ENCODE assay signal across 12 mouse cellular contexts in the genomic region with DNA sequence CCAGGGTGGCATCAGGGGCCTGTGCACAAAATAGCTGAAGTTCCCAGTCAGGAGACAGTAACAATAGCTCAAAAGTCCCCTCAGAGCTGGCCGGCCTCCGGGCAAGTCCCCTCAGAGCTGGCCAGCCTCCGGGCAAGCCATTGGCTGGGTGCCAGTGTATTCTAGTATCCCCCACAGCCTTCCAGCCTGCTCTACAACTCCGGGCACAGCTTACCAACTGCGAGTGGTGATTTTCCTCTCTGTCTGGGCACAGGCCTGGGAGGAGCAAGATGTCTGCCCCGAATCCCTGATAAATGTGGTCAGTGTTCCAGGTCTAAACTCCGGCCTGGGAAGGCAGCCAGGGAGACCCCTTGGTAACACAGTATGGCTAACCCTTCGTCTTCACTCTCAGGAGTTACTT. TPM values are rescaled to one million over a fixed set of nuclear protein-coding genes. Genes with fewer than 3 reads are reported as not detected.
A peak's percentile ranks its signal among the peaks of the same experiment; 100 is the strongest.
DNase-seq lines count a peak whose midpoint lies in the region; ATAC-seq lines count a peak whose summit lies in the region.
"Had no signal": no experiment of that assay in that cellular context is flagged by ENCODE, and none has a peak within 500 bp of the region (broad histone marks: within the 10 kb centered on the region; RNA-seq: fewer than 3 reads in every experiment).

No protein-coding gene starts in this region.

- no peak overlapping the region for H3K9ac ChIP-seq in forebrain, embryonic 15.5 days (replicated peaks)
- H3K9ac ChIP-seq in midbrain, embryonic 14.5 days (replicated peaks; ENCODE audit: low read length) = no peak overlapping the region
- H3K9ac ChIP-seq in midbrain, embryonic 11.5 days (ENCODE audit: low read length) = no peak overlapping the region
- H3K9ac ChIP-seq in intestine, embryonic 16.5 days (ENCODE audit: low read depth, low read length) = no peak overlapping the region

- no peak overlapping the region for H3K4me3 ChIP-seq in forebrain, embryonic 15.5 days
- no peak overlapping the region for H3K4me3 ChIP-seq in forebrain, embryonic 10.5 days
- no peak overlapping the region for H3K4me3 ChIP-seq in midbrain, embryonic 14.5 days (replicated peaks; ENCODE audit: low read depth, low read length)
- H3K4me3 ChIP-seq in midbrain, embryonic 11.5 days (ENCODE audit: low read depth, low read length) = no peak overlapping the region
- no peak overlapping the region for H3K4me3 ChIP-seq in intestine, embryonic 16.5 days (ENCODE audit: low read length)

- no peak overlapping the region for H3K27ac ChIP-seq in forebrain, embryonic 15.5 days (replicated peaks)
- H3K27ac ChIP-seq in forebrain, embryonic 10.5 days = no peak overlapping the region
- H3K27ac ChIP-seq in midbrain, embryonic 14.5 days (replicated peaks; ENCODE audit: low read depth, low read length) = no peak overlapping the region
- H3K27ac ChIP-seq in midbrain, embryonic 11.5 days (ENCODE audit: low read depth, low read length) = no peak overlapping the region
- H3K27ac ChIP-seq in intestine, embryonic 16.5 days (ENCODE audit: low read length) = 0 out of 2 replicates have a peak overlapping the region, but pooled peaks have one; percentile 6

- no peaks in the 10 kb centered on the region for H3K9me3 ChIP-seq in forebrain, embryonic 15.5 days
- H3K9me3 ChIP-seq in forebrain, embryonic 10.5 days = no peaks in the 10 kb centered on the region
- H3K9me3 ChIP-seq in midbrain, embryonic 14.5 days (ENCODE audit: control insufficient read depth, low read length) = no peaks in the 10 kb centered on the region
- no peaks in the 10 kb centered on the region for H3K9me3 ChIP-seq in midbrain, embryonic 11.5 days (ENCODE audit: control insufficient read depth, low read length)
- no peaks in the 10 kb centered on the region for H3K9me3 ChIP-seq in intestine, embryonic 16.5 days (ENCODE audit: control insufficient read depth, low read length)

- peaks cover 17% of the 10 kb centered on the region; the same call in 1 of the 2 replicates for H3K4me1 ChIP-seq in forebrain, embryonic 15.5 days
- H3K4me1 ChIP-seq in forebrain, embryonic 10.5 days = peaks cover 14% of the 10 kb centered on the region
- H3K4me1 ChIP-seq in midbrain, embryonic 14.5 days (ENCODE audit: control insufficient read depth, insufficient read depth, low read length) = peaks cover 5% of the 10 kb centered on the region; the same call in 1 of the 2 replicates
- peaks cover 3% of the 10 kb centered on the region; the same call in 1 of the 2 replicates for H3K4me1 ChIP-seq in midbrain, embryonic 11.5 days (ENCODE audit: control insufficient read depth, insufficient read depth, low read length)
- H3K4me1 ChIP-seq in intestine, embryonic 16.5 days (ENCODE audit: control insufficient read depth, insufficient read depth, low read length) = no peaks in the 10 kb centered on the region

- 42% methylated on average over 8 of the region's 8 CpGs for WGBS in forebrain, embryonic 15.5 days
- WGBS in forebrain, embryonic 10.5 days = 84% methylated on average over 8 of the region's 8 CpGs
- WGBS in midbrain, embryonic 14.5 days = 54% methylated on average over 8 of the region's 8 CpGs
- WGBS in midbrain, embryonic 11.5 days = 87% methylated on average over 8 of the region's 8 CpGs
- WGBS in intestine, embryonic 16.5 days = 65% methylated on average over 8 of the region's 8 CpGs

- no peaks in the 10 kb centered on the region for H3K27me3 ChIP-seq in forebrain, embryonic 15.5 days
- no peaks in the 10 kb centered on the region for H3K27me3 ChIP-seq in forebrain, embryonic 10.5 days (ENCODE audit: poor library complexity, severe bottlenecking)
- no peaks in the 10 kb centered on the region for H3K27me3 ChIP-seq in midbrain, embryonic 14.5 days (ENCODE audit: control insufficient read depth, insufficient read depth, low read length)
- no peaks in the 10 kb centered on the region for H3K27me3 ChIP-seq in midbrain, embryonic 11.5 days (ENCODE audit: control insufficient read depth, insufficient read depth, low read length)
- H3K27me3 ChIP-seq in intestine, embryonic 16.5 days (replicated peaks; ENCODE audit: control insufficient read depth, insufficient read depth, low read length) = no peaks in the 10 kb centered on the region
- H3K27me3 ChIP-seq: CH12.LX had no signal

- H3K36me3 ChIP-seq in forebrain, embryonic 15.5 days = no peaks in the 10 kb centered on the region
- H3K36me3 ChIP-seq in forebrain, embryonic 10.5 days (replicated peaks) = no peaks in the 10 kb centered on the region
- no peaks in the 10 kb centered on the region for H3K36me3 ChIP-seq in midbrain, embryonic 14.5 days (ENCODE audit: control insufficient read depth, insufficient read depth, low read length)
- no peaks in the 10 kb centered on the region for H3K36me3 ChIP-seq in midbrain, embryonic 11.5 days (ENCODE audit: control insufficient read depth, insufficient read depth, low read length)
- no peaks in the 10 kb centered on the region for H3K36me3 ChIP-seq in intestine, embryonic 16.5 days (ENCODE audit: control insufficient read depth, insufficient read depth, low read length)

- H3K4me2 ChIP-seq in forebrain, embryonic 15.5 days (replicated peaks) = no peak overlapping the region
- no peak overlapping the region for H3K4me2 ChIP-seq in midbrain, embryonic 14.5 days (ENCODE audit: low read length)
- no peak overlapping the region for H3K4me2 ChIP-seq in midbrain, embryonic 11.5 days
- H3K4me2 ChIP-seq in intestine, embryonic 16.5 days (ENCODE audit: low read depth, low read length) = no peak overlapping the region

- DNase-seq in forebrain, embryonic 10.5 days (ENCODE audit: extremely low spot score, low spot score) = no peak
- DNase-seq in midbrain, embryonic 14.5 days = peak; percentile 71
- DNase-seq in midbrain, embryonic 11.5 days (ENCODE audit: low spot score, missing footprints) = no peak
- DNase-seq in heart, adult 18-20 months = peak; percentile 67 to 71
- no peak for DNase-seq in layer of hippocampus, adult 8-10 months (ENCODE audit: low spot score in 2 of 2)

- peak; percentile 44; the same call in 1 of the 2 replicates for ATAC-seq in forebrain, embryonic 15.5 days (replicated peaks)
- ATAC-seq in midbrain, embryonic 14.5 days (ENCODE audit: low FRiP score, low TSS enrichment) = peak; percentile 62; the same call in 1 of the 2 replicates
- ATAC-seq in midbrain, embryonic 11.5 days (ENCODE audit: low FRiP score) = no peak
- ATAC-seq in intestine, embryonic 16.5 days = no peak
- no peak for ATAC-seq in erythroblast, adult 5-6 weeks (replicated peaks; ENCODE audit: low FRiP score, poor library complexity, severe bottlenecking)
- ATAC-seq: activated CD4-positive, CD25-positive, alpha-beta regulatory T cell, adult 4 months had no signal

RNA-seq across cellular contexts. Expression of gene Gm5105, which starts 8.0 kb away (rescaled TPM):
- polyA plus RNA-seq in forebrain, embryonic 15.5 days (2015; fragmentation: Nextera tagmentation; extraction: Ambion mirVana) = 0.15 TPM in 1 of 2 replicates, not detected in the other
- not detected in 2 replicates for polyA plus RNA-seq in forebrain, embryonic 10.5 days (2016; fragmentation: Nextera tagmentation; extraction: Ambion mirVana)
- polyA plus RNA-seq in midbrain, embryonic 14.5 days (2014; fragmentation: Nextera tagmentation; extraction: Ambion mirVana) = not detected in 2 replicates
- not detected in 2 replicates for polyA plus RNA-seq in midbrain, embryonic 11.5 days (2014; fragmentation: Nextera tagmentation; extraction: Ambion mirVana)
- 1 to 10 TPM; 1.1 to 1.2 TPM for total RNA-seq in heart, adult 18-20 months (2021)
- 0.17 TPM in 1 of 2 replicates, not detected in the other for polyA plus RNA-seq in intestine, embryonic 16.5 days (2015; fragmentation: Nextera tagmentation; extraction: Ambion mirVana)
- not detected in 2 replicates for total RNA-seq in erythroblast, adult 5-6 weeks (2015; ENCODE audit: low replicate concordance)
- not detected in 2 replicates for total RNA-seq in erythroblast, adult 5-6 weeks (2017; ENCODE audit: low replicate concordance)
- under 1 TPM in 1 of 4 experiments, not detected in 3; 0.22 TPM for total RNA-seq in layer of hippocampus, adult 8-10 months (2022)
- polyA plus RNA-seq: activated CD4-positive, CD25-positive, alpha-beta regulatory T cell, adult 4 months; liver, embryonic 16.5 days; neural tube, embryonic 11.5 days had no signal

RNA-seq across cellular contexts. Expression of gene 1110002E22Rik, which starts 10.4 kb away (rescaled TPM):
- 0.14 and 0.22 TPM in 2 replicates for polyA plus RNA-seq in forebrain, embryonic 15.5 days (2015; fragmentation: Nextera tagmentation; extraction: Ambion mirVana)
- polyA plus RNA-seq in forebrain, embryonic 10.5 days (2016; fragmentation: Nextera tagmentation; extraction: Ambion mirVana) = 0.02 TPM in 1 of 2 replicates, not detected in the other
- polyA plus RNA-seq in midbrain, embryonic 14.5 days (2014; fragmentation: Nextera tagmentation; extraction: Ambion mirVana) = 0.12 and 0.18 TPM in 2 replicates
- polyA plus RNA-seq in midbrain, embryonic 11.5 days (2014; fragmentation: Nextera tagmentation; extraction: Ambion mirVana) = 0.01 and 0.08 TPM in 2 replicates
- total RNA-seq in heart, adult 18-20 months (2021) = 10 to 100 TPM; 37.3 to 51.9 TPM
- 0.15 and 0.18 TPM in 2 replicates for polyA plus RNA-seq in intestine, embryonic 16.5 days (2015; fragmentation: Nextera tagmentation; extraction: Ambion mirVana)
- not detected in 2 replicates for total RNA-seq in erythroblast, adult 5-6 weeks (2015; ENCODE audit: low replicate concordance)
- total RNA-seq in erythroblast, adult 5-6 weeks (2017; ENCODE audit: low replicate concordance) = not detected in 2 replicates
- total RNA-seq in layer of hippocampus, adult 8-10 months (2022) = 1 to 10 TPM; 1.2 to 2.3 (median 2.0) TPM
- polyA plus RNA-seq: activated CD4-positive, CD25-positive, alpha-beta regulatory T cell, adult 4 months had no signal

Comparison
In these comparisons a context has a peak if more than half of its experiments do, and no peak if none do; other contexts are left out.
1. ATAC-seq: peak in forebrain, embryonic 15.5 days (single experiment) and midbrain, embryonic 14.5 days (single experiment); none in midbrain, embryonic 11.5 days (single experiment), intestine, embryonic 16.5 days (single experiment) and erythroblast, adult 5-6 weeks (single experiment).
2. DNase-seq: peak in midbrain, embryonic 14.5 days (single experiment) and heart, adult 18-20 months (2 of 2); none in forebrain, embryonic 10.5 days (single experiment), midbrain, embryonic 11.5 days (single experiment) and layer of hippocampus, adult 8-10 months (0 of 2).